Mouse (Mus musculus): Measurements from ENCODE around the gene Rims3.

The Rims3 gene

DNA sequence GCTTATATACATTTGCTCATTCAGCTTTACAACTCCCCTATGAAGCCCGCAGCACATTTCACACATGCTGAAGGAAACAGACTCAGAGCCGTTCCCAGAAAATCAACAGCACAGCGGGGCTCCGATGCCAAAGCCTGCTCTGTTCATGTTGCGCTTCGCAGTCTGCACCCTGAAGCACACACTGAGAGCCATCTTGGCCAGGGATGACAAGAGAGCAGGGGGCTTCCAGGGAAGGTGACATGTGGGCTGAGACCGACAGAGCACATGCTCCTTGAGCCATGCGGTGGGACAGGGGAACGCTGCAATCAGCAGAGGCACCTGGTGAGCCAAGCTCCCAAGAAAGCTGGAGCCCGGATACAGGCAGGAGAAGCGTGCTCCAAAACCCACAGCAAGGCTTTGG is 5.2 kb upstream of the Rims3 start:
- no peak for DNase-seq (ENCODE audit: low read depth)

GRCm38 (mm10) chr4:120850946-120851345 is 3.7 kb upstream of the Rims3 start:
- peak; percentile 82 for DNase-seq (ENCODE audit: low read depth)

GRCm38 (mm10) chr4:120855360-120856060 is 894 bp downstream of the Rims3 start:
- DNase-seq (ENCODE audit: low read depth) = peak; percentile 10

DNA sequence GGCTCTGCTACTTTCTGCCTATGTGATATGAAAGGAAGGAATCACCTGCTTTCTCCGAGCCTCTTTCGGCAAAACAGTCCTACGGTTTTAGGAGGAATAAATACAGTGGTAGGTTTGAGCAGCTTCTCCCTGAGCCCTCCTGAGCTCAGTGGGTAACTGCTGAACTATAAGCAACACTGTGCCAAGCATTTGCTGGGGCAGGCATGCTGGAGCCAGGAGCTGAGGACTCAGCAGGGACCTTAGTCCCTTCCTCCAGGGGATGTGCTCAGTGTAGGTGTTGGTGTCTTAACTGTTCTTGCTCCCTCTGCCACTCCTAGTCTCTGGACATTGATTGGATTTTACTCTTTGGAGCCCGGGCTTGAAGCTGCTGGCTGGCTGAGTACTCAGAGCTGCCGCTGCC is 1.8 kb downstream of the Rims3 start:
- DNase-seq (ENCODE audit: low read depth) = no peak

- no peak for DNase-seq (ENCODE audit: low read depth)
Measured at GRCm38 (mm10) chr4:120859865-120860264, 5.2 kb downstream of the Rims3 start.

DNA sequence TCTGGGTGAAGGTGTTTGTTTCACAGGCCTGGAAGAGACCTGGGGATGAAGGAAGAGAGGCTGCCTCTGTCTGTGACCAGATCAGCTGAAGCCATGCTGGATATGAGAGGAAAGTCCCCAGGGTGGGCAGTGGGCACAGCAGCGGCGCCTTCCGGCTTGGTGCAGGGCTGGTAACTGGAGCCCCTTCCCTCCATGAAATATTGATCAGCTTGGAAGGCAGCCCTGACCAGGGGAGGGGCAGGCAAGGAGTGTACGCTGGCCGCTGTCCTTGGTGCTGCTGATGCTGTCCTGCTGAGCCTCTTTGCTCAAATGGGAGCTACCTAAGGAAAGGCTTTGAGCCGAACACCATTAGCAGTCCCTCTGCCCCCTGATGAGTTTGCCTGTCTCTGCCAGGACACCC is 11.6 kb downstream of the Rims3 start:
- peak; percentile 16 for DNase-seq (ENCODE audit: low read depth)

- no peak for DNase-seq (ENCODE audit: low read depth)
Measured at GRCm38 (mm10) chr4:120868246-120868645, 13.6 kb downstream of the Rims3 start.

- DNase-seq (ENCODE audit: low read depth) = no peak
Measured at GRCm38 (mm10) chr4:120868988-120869387, 14.4 kb downstream of the Rims3 start.

- DNase-seq (ENCODE audit: low read depth) = no peak
Measured at GRCm38 (mm10) chr4:120870262-120870748, 15.7 kb downstream of the Rims3 start.

DNA sequence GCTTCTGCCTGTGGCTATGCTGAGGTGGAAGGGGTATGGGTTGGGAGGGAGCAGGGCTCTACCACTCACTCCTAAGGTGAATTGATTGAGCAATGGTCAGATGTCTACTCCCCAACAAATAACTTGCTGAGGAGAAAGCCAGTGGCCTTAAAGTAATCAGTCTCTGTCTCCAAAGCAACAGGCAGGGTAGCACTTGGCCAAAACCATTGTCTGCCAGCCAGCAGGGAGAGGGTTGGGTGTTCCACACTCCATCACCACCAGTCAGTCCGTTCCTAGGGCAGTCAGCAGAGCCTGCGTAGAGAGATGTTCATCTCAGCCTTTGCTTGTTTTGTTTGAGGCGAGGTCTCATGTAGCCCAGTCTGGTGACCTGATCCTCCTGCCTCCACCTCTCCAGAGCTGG is 21.3 kb downstream of the Rims3 start:
- DNase-seq (ENCODE audit: low read depth) = no peak

- no peak for DNase-seq (ENCODE audit: low read depth)
Measured at GRCm38 (mm10) chr4:120878728-120879127, 24.1 kb downstream of the Rims3 start.

DNA sequence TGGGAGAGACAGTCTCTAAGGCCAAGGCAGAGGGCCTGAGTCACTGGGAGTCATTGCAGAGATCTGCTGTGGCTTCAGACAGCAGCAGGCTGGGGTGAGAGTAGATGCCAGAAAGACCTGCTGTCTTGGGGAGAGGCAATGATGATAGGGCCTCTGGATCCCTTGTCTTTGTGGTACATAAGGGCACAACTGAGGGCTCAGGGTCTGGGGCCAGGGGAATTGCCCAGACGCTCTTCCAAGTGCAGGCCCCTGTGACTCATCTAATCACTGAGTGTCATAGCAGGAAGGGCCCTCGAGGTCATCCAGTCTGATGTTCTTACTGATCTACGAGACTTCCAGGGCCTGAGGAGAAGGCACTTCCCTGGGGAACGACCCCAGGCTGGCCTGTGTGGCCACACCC is 24.8 kb downstream of the Rims3 start:
- DNase-seq (ENCODE audit: low read depth) = no peak

DNA sequence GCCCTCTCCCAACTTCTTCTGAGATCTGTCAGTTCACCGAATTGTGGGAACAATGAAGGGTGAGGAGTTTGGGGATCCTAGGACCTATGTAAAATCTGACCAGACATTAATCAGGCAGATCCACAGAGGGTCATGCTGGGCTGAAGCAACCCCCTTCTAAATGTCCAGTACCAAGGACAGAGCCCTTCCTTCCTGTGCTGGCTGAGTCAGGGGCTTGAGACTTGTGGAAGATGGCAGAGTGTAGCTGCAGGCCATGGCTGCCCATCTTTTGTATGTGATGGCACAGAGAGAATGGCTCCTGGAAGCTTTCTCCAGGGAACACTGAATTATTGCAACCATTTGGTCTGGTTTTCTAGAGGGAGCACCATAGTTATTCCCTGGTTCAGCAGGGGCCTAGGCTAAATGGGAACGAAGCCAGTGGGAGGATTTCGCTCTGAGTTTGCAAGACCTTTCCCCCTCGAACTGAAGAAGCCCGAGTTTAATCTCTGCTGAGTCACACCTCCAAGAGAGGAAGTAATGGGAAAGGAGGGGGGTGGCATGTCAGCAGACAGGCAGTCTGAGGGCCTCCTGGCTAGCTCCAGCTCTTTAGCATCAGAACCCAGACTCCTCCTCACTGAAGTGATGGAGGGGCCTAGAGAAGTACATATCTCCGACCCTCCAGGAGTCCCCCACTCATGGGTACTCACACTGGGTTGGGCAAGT is 26.3 kb downstream of the Rims3 start:
- DNase-seq (ENCODE audit: low read depth) = no peak

- DNase-seq (ENCODE audit: low read depth) = peak; percentile 67
Measured at GRCm38 (mm10) chr4:120882002-120882625, 27.5 kb downstream of the Rims3 start.

GRCm38 (mm10) chr4:120885208-120886120 is 30.8 kb downstream of the Rims3 start:
- DNase-seq (ENCODE audit: low read depth) = no peak

DNA sequence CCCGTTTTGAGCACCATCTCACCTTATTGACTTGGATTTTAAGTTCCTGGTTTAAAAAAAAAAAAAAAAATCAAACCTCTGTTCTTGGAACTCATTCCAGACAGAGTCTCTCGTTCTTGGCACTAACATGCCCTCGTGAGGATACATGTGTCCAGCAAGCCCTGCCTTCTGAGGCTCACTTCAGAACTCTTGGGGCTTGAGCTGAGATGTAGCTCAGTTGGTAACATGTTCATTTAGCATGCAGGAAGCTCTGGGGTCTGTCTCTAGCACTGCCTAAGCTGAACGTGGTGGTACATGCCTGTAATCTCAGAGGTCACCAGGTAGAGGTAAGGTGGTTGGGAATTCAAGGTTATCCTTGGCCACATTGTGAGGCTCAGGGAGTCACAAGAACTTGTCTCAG is 31.5 kb downstream of the Rims3 start:
- no peak for DNase-seq (ENCODE audit: low read depth)

- DNase-seq (ENCODE audit: low read depth) = no peak
Measured at GRCm38 (mm10) chr4:120886811-120887210, 32.2 kb downstream of the Rims3 start.

- DNase-seq (ENCODE audit: low read depth) = peak; percentile 66
Measured at GRCm38 (mm10) chr4:120887381-120888112, 32.9 kb downstream of the Rims3 start.

- DNase-seq (ENCODE audit: low read depth) = no peak
Measured at GRCm38 (mm10) chr4:120888884-120889283, 34.3 kb downstream of the Rims3 start.

DNA sequence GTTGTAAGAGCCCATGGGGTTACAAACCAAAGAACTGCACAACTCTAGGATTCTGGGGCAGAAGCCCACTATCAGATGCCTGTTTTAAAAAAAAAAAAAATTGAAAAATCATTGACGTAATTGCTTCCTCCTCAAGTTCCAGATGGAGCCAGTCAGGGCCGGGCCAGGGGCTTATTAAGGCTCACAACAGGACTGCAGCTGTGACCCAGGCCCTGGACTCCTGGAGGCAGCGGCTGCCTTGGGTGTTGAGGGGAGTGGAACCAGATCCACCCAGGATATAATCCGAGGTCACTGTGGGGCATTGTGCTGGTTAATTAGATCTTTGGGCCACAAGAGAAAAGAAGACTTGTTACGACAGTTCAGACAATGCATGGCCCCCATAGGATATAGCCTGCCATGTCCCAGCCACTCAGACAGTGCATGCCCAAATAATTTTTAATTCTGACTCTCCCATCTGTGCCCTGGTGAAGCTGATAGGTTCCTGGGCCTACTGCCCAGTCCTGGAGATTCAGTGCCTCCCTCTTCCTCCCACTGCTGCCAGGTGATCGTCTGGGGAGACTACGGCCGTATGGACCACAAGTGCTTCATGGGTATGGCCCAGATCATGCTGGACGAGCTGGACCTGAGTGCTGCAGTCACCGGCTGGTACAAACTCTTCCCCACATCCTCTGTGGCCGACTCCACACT is 36.3 kb downstream of the Rims3 start:
- DNase-seq (ENCODE audit: low read depth) = no peak

- no peak for DNase-seq (ENCODE audit: low read depth)
Measured at GRCm38 (mm10) chr4:120891960-120892359, 37.3 kb downstream of the Rims3 start.

Data from induced T-regulatory cell, adult 2 months (primary cell).